Mouse (Mus musculus) embryonic fibroblast, embryonic 13.5 days (primary cell): ENCODE results near the gene Car14.

Source experiments
- CTCF ChIP-seq: IDR thresholded peaks from 2 replicates; pipeline ENCODE4 v1.5.1; 2011; ENCODE audit warnings: mild to moderate bottlenecking, control low read depth, low read length, moderate library complexity, borderline replicate concordance; ENCODE audit not compliant: insufficient read depth
- POLR2A ChIP-seq: IDR thresholded peaks from 2 replicates; pipeline ENCODE4 v1.6.1; 2011; ENCODE audit warnings: low read depth, mild to moderate bottlenecking, control low read depth, low read length, moderate library complexity

- TF ChIP-seq CTCF, result no peak
- no peak for TF ChIP-seq POLR2A
Measured at GRCm38 (mm10) chr3:95892066-95893052, 12.1 kb downstream of the Car14 start.
